Mouse (Mus musculus): ENCODE results near the gene Dapl1. TPM values are rescaled to one million over a fixed set of nuclear protein-coding genes. Genes with fewer than 3 reads are reported as not detected.

Gene Dapl1
- total RNA-seq, 4 experiments from 2014 or later, result not detected

GRCm38 (mm10) chr2:59533971-59534748, 49.7 kb downstream of the Dapl1 start:
- no peak for DNase-seq (ENCODE audit: low spot score in 2 of 2)

GRCm38 (mm10) chr2:59536958-59537357, 52.5 kb downstream of the Dapl1 start:
- DNase-seq (ENCODE audit: low spot score in 2 of 2), result no peak

GRCm38 (mm10) chr2:59538031-59538430, 53.6 kb downstream of the Dapl1 start:
- DNase-seq (ENCODE audit: low spot score in 2 of 2), result no peak

- DNase-seq (ENCODE audit: low spot score in 2 of 2), result no peak
These were observed 55.3 kb downstream of the Dapl1 start for GRCm38 (mm10) chr2:59539796-59540195.

GRCm38 (mm10) chr2:59541121-59541887, 56.9 kb downstream of the Dapl1 start:
- peak; percentile 20 to 34 for DNase-seq (ENCODE audit: low spot score in 2 of 2)

- no peak for DNase-seq (ENCODE audit: low spot score in 2 of 2)
These were observed 59.2 kb downstream of the Dapl1 start for GRCm38 (mm10) chr2:59543543-59544065.

- no peak for DNase-seq (ENCODE audit: low spot score in 2 of 2)
These were observed 59.9 kb downstream of the Dapl1 start for GRCm38 (mm10) chr2:59544237-59544909.

- DNase-seq (ENCODE audit: low spot score in 2 of 2), result no peak
These were observed 60.5 kb downstream of the Dapl1 start for GRCm38 (mm10) chr2:59545001-59545400.

- DNase-seq (ENCODE audit: low spot score in 2 of 2), result no peak
These were observed 63.1 kb downstream of the Dapl1 start for GRCm38 (mm10) chr2:59547369-59548099.

- no peak for DNase-seq (ENCODE audit: low spot score in 2 of 2)
These were observed 68.3 kb downstream of the Dapl1 start for GRCm38 (mm10) chr2:59552784-59553183.

- no peak for DNase-seq (ENCODE audit: low spot score in 2 of 2)
These were observed 70.0 kb downstream of the Dapl1 start for GRCm38 (mm10) chr2:59554373-59554940.

Other genes starting within 250 kb of the Dapl1 start
- gene Tanc1, start 127.4 kb downstream of the Dapl1 start, total RNA-seq (2022), result 10 to 100 TPM in 1 of 4 experiments, 1 to 10 TPM in 3; 4.4 to 10.5 (median 6.5) TPM